Mouse (Mus musculus) MEL (cell line): Measurements from ENCODE around the gene Polr3h. TPM values are rescaled to one million over a fixed set of nuclear protein-coding genes. Genes with fewer than 3 reads are reported as not detected.

ENCODE experiments used
- DNase-seq: peaks from one replicate; pipeline ENCODE4 v3.0.0; 2011; ENCODE audit warnings: low read depth, low spot score
- H3K27ac ChIP-seq: 2 replicates; pipeline ENCODE4 v1.5.1; 2012; ENCODE audit warnings: low read depth, mild to moderate bottlenecking, control low read depth, low read length, moderate library complexity; ENCODE audit not compliant: control insufficient read depth
- H3K27me3 ChIP-seq, 2 experiments: fragments of 150-350 bp in 1 of 2; sonication (generic) in 1 of 2; 2 replicates each; pipeline ENCODE4 v1.6.1; 2012; ENCODE audit warnings: low read length in 2 of 2, mild to moderate bottlenecking in 2 of 2, improper control_type of control experiment in 1 of 2, moderate library complexity in 1 of 2; ENCODE audit not compliant: insufficient read depth in 2 of 2, control insufficient read depth in 1 of 2
- H3K36me3 ChIP-seq, 2 experiments: 2 replicates each; pipeline ENCODE4 v1.6.1; 2012 to 2014; ENCODE audit warnings: low read length in 2 of 2, improper control_type of control experiment in 1 of 2, inconsistent platforms in 1 of 2, mild to moderate bottlenecking in 1 of 2; ENCODE audit not compliant: insufficient read depth in 2 of 2, control insufficient read depth in 1 of 2
- H3K4me1 ChIP-seq, 2 experiments: fragments of 150-350 bp in 1 of 2; sonication (generic) in 1 of 2; 2 replicates each; pipeline ENCODE4 v1.6.1; 2012; ENCODE audit warnings: low read length in 2 of 2, improper control_type of control experiment in 1 of 2, mild to moderate bottlenecking in 1 of 2; ENCODE audit not compliant: insufficient read depth in 2 of 2, control insufficient read depth in 1 of 2
- H3K4me3 ChIP-seq, 2 experiments: fragments of 150-350 bp in 1 of 2; sonication (generic) in 1 of 2; 2 replicates each; pipeline ENCODE4 v1.5.1; 2012; ENCODE audit warnings: low read depth in 2 of 2, low read length in 2 of 2, mild to moderate bottlenecking in 2 of 2, moderate library complexity in 2 of 2, control low read depth in 1 of 2, improper control_type of control experiment in 1 of 2; ENCODE audit not compliant: control insufficient read depth in 1 of 2, insufficient read depth in 1 of 2
- H3K79me2 ChIP-seq: 2 replicates; pipeline ENCODE4 v1.6.1; 2012; ENCODE audit warnings: mild to moderate bottlenecking, low read length, moderate library complexity; ENCODE audit not compliant: control insufficient read depth, poor library complexity, insufficient read depth
- H3K9ac ChIP-seq: 2 replicates; pipeline ENCODE4 v1.6.1; 2012; ENCODE audit warnings: low read depth, mild to moderate bottlenecking, control low read depth, low read length, moderate library complexity; ENCODE audit not compliant: control insufficient read depth, poor library complexity, severe bottlenecking
- H3K9me3 ChIP-seq: fragments of 150-350 bp; sonication (generic); replicated peaks from 2 replicates; pipeline ENCODE4 v1.6.1; 2012; ENCODE audit warnings: mild to moderate bottlenecking, low read length, improper control_type of control experiment, moderate library complexity; ENCODE audit not compliant: insufficient read depth
- CHD2 ChIP-seq: IDR thresholded peaks from 2 replicates; pipeline ENCODE4 v1.6.1; 2011; ENCODE audit warnings: low read length, improper control_type of control experiment
- E2F4 ChIP-seq: IDR thresholded peaks from 2 replicates; pipeline ENCODE4 v1.6.1; 2011; ENCODE audit warnings: low read depth, low read length, improper control_type of control experiment, borderline replicate concordance
- ELF1 ChIP-seq: IDR thresholded peaks from 2 replicates; pipeline ENCODE4 v1.6.1; 2014; ENCODE audit warnings: low read depth, mild to moderate bottlenecking, inconsistent platforms, low read length, improper control_type of control experiment, moderate library complexity
- GATA1 ChIP-seq: IDR thresholded peaks from 2 replicates; pipeline ENCODE4 v1.6.1; 2011; ENCODE audit warnings: low read depth, low read length, improper control_type of control experiment
- JUND ChIP-seq: IDR thresholded peaks from 2 replicates; pipeline ENCODE4 v1.6.1; 2011; ENCODE audit warnings: low read depth, mild to moderate bottlenecking, improper control_type of control experiment, low read length
- KAT2A ChIP-seq: conservative IDR thresholded peaks from 2 replicates; pipeline ENCODE4 v1.6.1; 2012; ENCODE audit warnings: low read depth, low read length, improper control_type of control experiment, inconsistent platforms
- MYB ChIP-seq: IDR thresholded peaks from 2 replicates; pipeline ENCODE4 v1.6.1; 2011; ENCODE audit warnings: mild to moderate bottlenecking, low read depth, low read length, improper control_type of control experiment
- MYC ChIP-seq: IDR thresholded peaks from 2 replicates; pipeline ENCODE4 v1.6.1; 2011; ENCODE audit warnings: low read depth, mild to moderate bottlenecking, low read length, improper control_type of control experiment, moderate library complexity
- NELFE ChIP-seq: IDR thresholded peaks from 2 replicates; pipeline ENCODE4 v1.6.1; 2011; ENCODE audit warnings: low read depth, low read length, improper control_type of control experiment
- POLR2A ChIP-seq, 2 experiments: IDR thresholded peaks; 2 replicates each; pipeline ENCODE4 v1.6.1; 2011 to 2012; ENCODE audit warnings: low read length in 2 of 2, mild to moderate bottlenecking in 2 of 2, control low read depth in 1 of 2, improper control_type of control experiment in 1 of 2, low read depth in 1 of 2, moderate library complexity in 1 of 2; ENCODE audit not compliant: control insufficient read depth in 1 of 2, insufficient read depth in 1 of 2, poor library complexity in 1 of 2
- POLR2AphosphoS2 ChIP-seq: IDR thresholded peaks from 2 replicates; pipeline ENCODE4 v1.6.1; 2011; ENCODE audit warnings: low read length, improper control_type of control experiment
- RCOR1 ChIP-seq: IDR thresholded peaks from 2 replicates; pipeline ENCODE4 v1.6.1; 2012; ENCODE audit warnings: low read depth, mild to moderate bottlenecking, inconsistent platforms, low read length, improper control_type of control experiment
- SMC3 ChIP-seq: IDR thresholded peaks from 2 replicates; pipeline ENCODE4 v1.6.1; 2011; ENCODE audit warnings: low read depth, low read length, improper control_type of control experiment
- TBP ChIP-seq: IDR thresholded peaks from 2 replicates; pipeline ENCODE4 v1.8.0; 2011; ENCODE audit warnings: low read depth, low read length, improper control_type of control experiment
- TCF12 ChIP-seq: IDR thresholded peaks from 2 replicates; pipeline ENCODE4 v1.6.1; 2014; ENCODE audit warnings: low read depth, mild to moderate bottlenecking, inconsistent platforms, low read length, improper control_type of control experiment, moderate library complexity
- USF1 ChIP-seq: IDR thresholded peaks from 2 replicates; pipeline ENCODE4 v1.6.1; 2014; ENCODE audit warnings: low read depth, mild to moderate bottlenecking, inconsistent platforms, low read length, improper control_type of control experiment, moderate library complexity
- USF2 ChIP-seq, 2 experiments: IDR thresholded peaks; 2 replicates each; pipeline ENCODE4 v1.6.1; 2011 to 2012; ENCODE audit warnings: improper control_type of control experiment in 2 of 2, low read length in 2 of 2, borderline replicate concordance in 1 of 2, inconsistent platforms in 1 of 2, low read depth in 1 of 2, mild to moderate bottlenecking in 1 of 2; ENCODE audit not compliant: insufficient read depth in 1 of 2
- ZKSCAN1 ChIP-seq: IDR thresholded peaks from 2 replicates; pipeline ENCODE4 v1.6.1; 2012; ENCODE audit warnings: low read depth, mild to moderate bottlenecking, inconsistent platforms, low read length, improper control_type of control experiment, moderate library complexity
- polyA plus RNA-seq, 2 experiments: library from polyadenylated mRNA; stranded (reverse) in 1 of 2; unstranded in 1 of 2; fragments of >175 nt in 1 of 2; fragments of >200 nt in 1 of 2; gene quantifications; 2 replicates each; pipeline versions ENCODE4 v1.2.1 to v1.2.4; 2012; ENCODE audit warnings: low replicate concordance in 2 of 2, low read depth in 1 of 2; ENCODE audit not compliant: insufficient read length in 2 of 2, insufficient read depth in 1 of 2, missing spikeins in 1 of 2
- total RNA-seq: library from RNA; depleted of rRNA; stranded (reverse); fragments of 300-350 nt; gene quantifications from 2 replicates; pipeline ENCODE4 v1.2.3, GENCODE M21; 2012

Gene Polr3h
- total and polyA plus RNA-seq, 3 experiments: 109 to 304 TPM; not detected in 1

GRCm38 (mm10) chr15:81939774-81940173, 13.7 kb upstream of the Polr3h start:
- TF ChIP-seq NELFE (no peak), POLR2A (IDR thresholded peaks at IDR 0.05; ENCODE audit: control insufficient read depth in 1 of 2, insufficient read depth in 1 of 2, low read depth in 1 of 2, low read length in 2 of 2, poor library complexity in 1 of 2) (no peak), ELF1 (no peak), CHD2 (no peak), MYB (no peak), E2F4 (no peak), JUND (no peak)
- Histone ChIP-seq H3K9ac (no peak overlapping the region), H3K9me3 (no peaks in the 10 kb centered on the region), H3K4me1 (peaks cover 0 to 3% of the 10 kb centered on the region in 2 experiments; a peak in 1 of 4 replicates), H3K36me3 (no peaks in the 10 kb centered on the region), H3K27ac (no peak overlapping the region), H3K4me3 (no peak overlapping the region), H3K79me2 (no peaks in the 10 kb centered on the region), H3K27me3 (no peaks in the 10 kb centered on the region)
- DNase-seq: no peak

- Histone ChIP-seq H3K9me3 (no peaks in the 10 kb centered on the region), H3K4me3 (no peak overlapping the region), H3K36me3 (no peaks in the 10 kb centered on the region), H3K9ac (no peak overlapping the region), H3K27ac (no peak overlapping the region), H3K27me3 (no peaks in the 10 kb centered on the region), H3K4me1 (peaks cover 0 to 3% of the 10 kb centered on the region in 2 experiments; a peak in 1 of 4 replicates), H3K79me2 (no peaks in the 10 kb centered on the region)
- TF ChIP-seq NELFE: no peak
- TF ChIP-seq SMC3: no peak
- no peak for TF ChIP-seq E2F4
- no peak for TF ChIP-seq TCF12
- TF ChIP-seq POLR2AphosphoS2: no peak
- no peak for TF ChIP-seq MYC
- no peak for TF ChIP-seq MYB
- no peak for TF ChIP-seq GATA1
- no peak for TF ChIP-seq RCOR1
- no peak for TF ChIP-seq USF1
- TF ChIP-seq ZKSCAN1: no peak
- no peak for TF ChIP-seq KAT2A
- no peak for TF ChIP-seq USF2 (IDR thresholded peaks at IDR 0.05; ENCODE audit: borderline replicate concordance in 1 of 2, insufficient read depth in 1 of 2, low read depth in 1 of 2, low read length in 2 of 2)
- no peak for TF ChIP-seq TBP
- DNase-seq: no peak
Measured at GRCm38 (mm10) chr15:81939157-81939715, 13.2 kb upstream of the Polr3h start.
